Mouse (Mus musculus) left cerebral cortex, adult 2 months (tissue): ENCODE measurements around the gene Psen2. TPM values are rescaled to one million over a fixed set of nuclear protein-coding genes. Genes with fewer than 3 reads are reported as not detected.

ENCODE experiments used
- DNase-seq, 2 experiments: peaks; one replicate each; pipeline ENCODE4 v3.0.0; 2021 to 2022; ENCODE audit warnings: low spot score in 2 of 2, mixed read lengths in 1 of 2; ENCODE audit errors: extremely low spot score in 1 of 2
- H3K27ac ChIP-seq: fragments of 200-600 bp; 2 replicates; pipeline ENCODE4 v1.8.1; 2022
- H3K4me3 ChIP-seq: fragments of 200-600 bp; 2 replicates; pipeline ENCODE4 v1.8.1; 2022
- CTCF ChIP-seq: fragments of 200-600 bp; IDR thresholded peaks from 2 replicates; pipeline ENCODE4 v1.8.1; 2022; ENCODE audit warnings: antibody characterized with exemption, mild to moderate bottlenecking, moderate library complexity
- intact Hi-C: fragments of 180-260 bp; cut with DNase I; formaldehyde crosslinking; loops from one replicate; pipeline ENCODE4 v1.15.1; 2025
- total RNA-seq, 2 experiments: library from RNA; stranded (reverse); gene quantifications; 2 replicates each; pipeline ENCODE4 v1.2.3; 2021

Gene Psen2
- total RNA-seq, 2 experiments from 2014 or later, result 16.8 to 17.5 TPM

- DNase-seq, result no peak
- no peak overlapping the region for H3K4me3 ChIP-seq
- H3K27ac ChIP-seq, result no peak overlapping the region
- intact Hi-C loops, result no loop called here
- TF ChIP-seq CTCF, result no peak
Observed at GRCm38 (mm10) chr1:180210781-180211271, 52.4 kb downstream of the Psen2 start.

DNA sequence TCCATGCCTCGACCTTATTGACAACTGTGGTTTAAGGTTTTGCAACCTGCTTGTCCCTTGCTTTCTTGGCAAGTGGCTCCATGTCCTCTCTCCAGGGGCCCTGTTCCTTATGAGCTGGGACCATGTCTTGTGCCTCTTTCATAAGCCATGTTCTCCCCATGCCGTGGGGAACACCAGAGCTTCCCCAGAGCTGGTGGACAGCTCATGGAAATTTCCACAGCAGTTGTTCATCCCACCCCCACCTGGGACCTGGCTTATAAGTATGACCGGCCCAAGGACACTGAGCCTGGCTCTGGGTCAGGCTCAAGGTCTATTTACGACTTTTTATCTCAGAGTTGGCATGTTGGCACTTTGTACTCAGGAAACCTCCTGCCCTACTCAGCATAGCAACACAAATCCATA is 53.2 kb downstream of the Psen2 start:
- no peak overlapping the region for H3K4me3 ChIP-seq
- no peak overlapping the region for H3K27ac ChIP-seq
- intact Hi-C loops, result no loop called here
- TF ChIP-seq CTCF, result no peak
- DNase-seq, result no peak

DNA sequence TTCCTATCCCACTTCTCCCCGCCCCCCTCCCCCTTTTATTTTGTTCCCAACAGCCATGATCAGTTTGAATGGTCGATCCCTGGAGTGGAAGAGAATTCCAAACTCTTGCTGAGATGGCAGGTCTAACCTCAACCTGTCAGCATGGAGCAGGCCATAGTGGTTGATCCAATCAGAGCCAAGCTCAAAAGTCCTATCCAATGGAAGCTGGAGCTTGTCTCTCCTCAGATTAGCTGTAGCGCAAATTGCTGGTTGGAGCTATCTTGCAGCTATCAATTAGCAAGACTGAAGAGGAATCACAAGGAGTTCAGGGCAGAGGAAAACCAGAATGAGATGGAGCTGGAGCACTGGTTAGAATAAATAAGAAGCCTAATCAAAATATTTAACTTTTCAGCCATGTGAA is 54.9 kb downstream of the Psen2 start:
- no peak for TF ChIP-seq CTCF
- intact Hi-C loops, result no loop called here
- no peak for DNase-seq
- no peak overlapping the region for H3K4me3 ChIP-seq
- no peak overlapping the region for H3K27ac ChIP-seq

DNA sequence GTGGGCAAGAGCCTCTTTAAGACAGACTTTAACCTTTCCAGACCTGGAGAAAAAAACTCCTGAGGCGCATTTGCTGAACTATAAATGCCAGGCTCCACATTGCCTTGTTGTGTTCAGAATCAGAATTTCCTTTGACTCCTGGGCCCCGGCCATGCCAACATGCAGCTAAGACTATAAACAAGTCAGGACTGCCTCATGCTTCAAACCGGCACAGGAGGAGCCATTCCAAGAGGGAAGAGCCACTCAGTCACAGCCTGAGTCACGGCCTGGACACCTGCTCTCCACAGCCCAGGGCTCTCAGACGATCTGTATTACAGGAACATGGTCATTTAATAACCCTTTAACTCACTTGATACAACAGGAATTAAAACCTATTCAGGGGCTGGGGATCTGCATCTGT is 62.5 kb downstream of the Psen2 start:
- H3K4me3 ChIP-seq, result no peak overlapping the region
- no peak overlapping the region for H3K27ac ChIP-seq
- DNase-seq, result no peak
- TF ChIP-seq CTCF, result no peak
- intact Hi-C loops, result no loop called here

- no peak for TF ChIP-seq CTCF
- intact Hi-C loops, result no loop called here
- Histone ChIP-seq H3K27ac (no peak overlapping the region), H3K4me3 (no peak overlapping the region)
- no peak for DNase-seq
Observed at GRCm38 (mm10) chr1:180199715-180200050, 63.6 kb downstream of the Psen2 start.

GRCm38 (mm10) chr1:180198959-180199714 is 64.1 kb downstream of the Psen2 start, which contains the start of gene Coq8a:
Gene Coq8a (minus strand): TSS chr1:180199602.
- DNase-seq, result no peak
- TF ChIP-seq CTCF, result no peak
- no peak within 1 kb of the TSS for H3K27ac ChIP-seq
- no peak within 1 kb of the TSS for H3K4me3 ChIP-seq
- intact Hi-C loops, result no loop called here

- no peak overlapping the region for H3K4me3 ChIP-seq
- no peak for TF ChIP-seq CTCF
- no peak overlapping the region for H3K27ac ChIP-seq
- intact Hi-C loops, result no loop called here
- no peak for DNase-seq
Observed at GRCm38 (mm10) chr1:180197956-180198355, 65.3 kb downstream of the Psen2 start.

DNA sequence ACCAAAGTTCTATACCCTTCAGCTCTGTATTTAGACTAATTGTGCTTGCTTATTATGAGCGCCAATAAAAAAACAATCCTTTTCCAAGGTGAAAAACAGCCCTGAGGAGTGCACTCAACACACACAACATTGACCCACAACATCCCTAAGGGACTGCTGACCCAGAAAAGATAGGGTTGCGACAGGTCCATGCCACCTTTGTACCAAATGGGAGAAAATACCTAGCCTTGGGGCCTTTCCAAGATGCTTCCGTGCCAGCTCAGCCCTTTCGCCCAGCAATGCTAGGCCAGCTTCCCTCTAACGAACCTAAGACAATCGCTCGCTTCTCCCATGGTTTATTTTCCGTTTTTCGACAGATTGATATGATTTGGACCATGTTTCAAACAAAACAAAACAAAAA is 66.7 kb downstream of the Psen2 start:
- no peak for TF ChIP-seq CTCF
- peak overlapping the region; percentile 42 for H3K27ac ChIP-seq
- DNase-seq, result no peak
- peak overlapping the region; percentile 45 for H3K4me3 ChIP-seq
- intact Hi-C loops, result no loop called here

DNA sequence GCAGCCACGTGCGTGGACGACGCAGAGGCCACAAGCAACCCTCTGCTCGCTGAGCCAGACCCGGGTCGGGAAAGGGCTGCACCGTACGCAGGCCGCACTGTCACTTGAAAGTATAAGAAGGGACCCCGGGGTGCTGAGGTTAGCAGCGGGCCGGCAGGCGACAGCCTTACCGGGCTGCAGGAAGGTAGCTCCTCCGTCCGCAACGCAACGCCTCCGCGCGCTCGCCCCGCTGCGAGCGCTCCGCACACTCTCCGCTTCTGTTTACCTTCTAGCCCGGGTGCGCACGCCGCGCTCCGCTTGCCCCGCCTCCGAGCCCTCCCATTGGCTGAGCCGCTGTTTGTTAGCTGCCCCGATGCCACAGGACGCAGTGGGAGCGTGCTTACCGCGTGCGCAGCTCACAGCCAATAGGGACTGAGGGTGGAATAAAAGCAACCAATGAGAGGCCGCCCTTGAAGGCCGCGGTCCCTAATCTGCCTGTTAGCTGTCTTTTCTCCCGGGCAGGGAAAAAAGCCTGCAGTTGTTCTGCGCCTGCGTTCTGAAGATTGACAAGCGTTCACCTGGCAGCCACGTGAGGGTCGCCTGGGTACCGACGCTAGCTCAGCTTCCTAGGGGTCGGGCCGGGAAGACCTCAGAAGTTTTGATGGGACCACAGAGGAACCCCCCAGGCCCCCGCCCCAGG is 67.4 kb downstream of the Psen2 start:
- intact Hi-C loops, result no loop called here
- peak; percentile 97 to 98 for DNase-seq
- TF ChIP-seq CTCF, result no peak
- peak overlapping the region; percentile 48 for H3K27ac ChIP-seq
- H3K4me3 ChIP-seq, result peak overlapping the region; percentile 69

- peak in 1 of 2 experiments; percentile 21 for DNase-seq
- TF ChIP-seq CTCF, result no peak
- intact Hi-C loops, result no loop called here
- Histone ChIP-seq H3K27ac (peak overlapping the region; percentile 48; the same call in 1 of the 2 replicates), H3K4me3 (peak overlapping the region; percentile 69)
Observed at GRCm38 (mm10) chr1:180194781-180195471, 68.3 kb downstream of the Psen2 start.

- no peak for TF ChIP-seq CTCF
- intact Hi-C loops, result no loop called here
- H3K4me3 ChIP-seq, result no peak overlapping the region
- no peak for DNase-seq
- H3K27ac ChIP-seq, result no peak overlapping the region
Observed at GRCm38 (mm10) chr1:180194048-180194447, 69.2 kb downstream of the Psen2 start.

- Histone ChIP-seq H3K4me3 (no peak overlapping the region), H3K27ac (no peak overlapping the region)
- intact Hi-C loops, result no loop called here
- no peak for DNase-seq
- no peak for TF ChIP-seq CTCF
Observed at GRCm38 (mm10) chr1:180193391-180193935, 69.8 kb downstream of the Psen2 start.
